Mouse (Mus musculus) midbrain, embryonic 13.5 days (tissue): ENCODE results near the gene Tmco1. TPM values are rescaled to one million over a fixed set of nuclear protein-coding genes. Genes with fewer than 3 reads are reported as not detected.
A peak's percentile ranks its signal among the peaks of the same experiment; 100 is the strongest.

Experiments used
- ATAC-seq: fragments of 200-750 bp; cut with Nextera tagmentation; 2 replicates; pipeline ENCODE4 v1.8.0; 2017; ENCODE audit warnings: mild to moderate bottlenecking, moderate TSS enrichment, moderate library complexity
- H3K27ac ChIP-seq: fragments of 300-500 bp; sonication (generic); 2 replicates; pipeline ENCODE4 v1.5.1; 2015; ENCODE audit warnings: inconsistent platforms, mild to moderate bottlenecking, moderate library complexity
- H3K27me3 ChIP-seq: fragments of 300-500 bp; sonication (generic); 2 replicates; pipeline ENCODE4 v1.6.1; 2015; ENCODE audit warnings: mild to moderate bottlenecking, inconsistent platforms
- H3K36me3 ChIP-seq: fragments of 300-500 bp; sonication (generic); 2 replicates; pipeline ENCODE4 v1.6.1; 2015; ENCODE audit warnings: mild to moderate bottlenecking, inconsistent platforms
- H3K4me1 ChIP-seq: fragments of 300-500 bp; sonication (generic); replicated peaks from 2 replicates; pipeline ENCODE4 v1.6.1; 2015; ENCODE audit warnings: inconsistent platforms
- H3K4me2 ChIP-seq: fragments of 300-500 bp; sonication (generic); replicated peaks from 2 replicates; pipeline ENCODE4 v1.6.1; 2015; ENCODE audit warnings: moderate library complexity, mild to moderate bottlenecking, inconsistent platforms
- H3K4me3 ChIP-seq: fragments of 300-500 bp; sonication (generic); replicated peaks from 2 replicates; pipeline ENCODE4 v1.5.1; 2015; ENCODE audit warnings: mild to moderate bottlenecking, inconsistent platforms
- H3K9ac ChIP-seq: fragments of 300-500 bp; sonication (generic); replicated peaks from 2 replicates; pipeline ENCODE4 v1.6.1; 2015; ENCODE audit warnings: mild to moderate bottlenecking, inconsistent platforms
- H3K9me3 ChIP-seq: fragments of 300-500 bp; sonication (generic); 2 replicates; pipeline ENCODE4 v1.6.1; 2016; ENCODE audit warnings: mild to moderate bottlenecking, inconsistent platforms
- WGBS: fragments of 180-500 bp; shearing (Covaris S2); methylation state at CpG from one replicate; pipeline ENCODE4 v1.1.7; 2015; 5-methylcytosine and 5-hydroxymethylcytosine counted together
- polyA plus RNA-seq: library from polyadenylated mRNA; unstranded; fragments of >200 nt; fragmentation: Nextera tagmentation; extraction: Ambion mirVana; gene quantifications from 2 replicates; pipeline ENCODE4 v1.2.1, GENCODE M21; 2015

The Tmco1 gene
- polyA plus RNA-seq, 1 experiment from 2014 or later: 75.3 TPM

DNA sequence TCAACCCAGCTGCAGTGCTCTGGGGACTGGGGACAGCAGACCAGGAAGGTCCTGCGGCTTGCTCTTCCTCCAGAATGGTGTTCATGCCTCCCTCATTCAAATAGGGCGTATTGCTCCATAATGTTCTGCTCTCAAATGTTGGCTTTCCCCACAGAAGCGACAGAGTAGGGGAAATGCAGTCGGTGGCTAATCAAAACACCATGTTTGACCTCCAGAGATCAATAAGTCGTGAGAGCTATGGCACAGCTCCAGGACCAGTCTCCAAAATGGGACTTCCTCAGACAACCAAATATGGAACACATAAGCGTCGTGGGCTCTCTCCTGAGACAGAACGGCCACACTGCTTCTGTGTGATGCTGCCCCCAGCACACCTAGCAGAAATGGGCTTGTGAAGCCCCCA lies 36.3 kb upstream of the Tmco1 start:
- Histone ChIP-seq H3K4me3 (no peak overlapping the region), H3K27ac (no peak overlapping the region), H3K9ac (no peak overlapping the region), H3K4me1 (peaks cover 47% of the 10 kb centered on the region), H3K27me3 (no peaks in the 10 kb centered on the region), H3K4me2 (no peak overlapping the region), H3K36me3 (peaks cover 5% of the 10 kb centered on the region; the same call in 1 of the 2 replicates), H3K9me3 (no peaks in the 10 kb centered on the region)
- no peak for ATAC-seq
- WGBS: 65% methylated on average over 8 of the region's 8 CpGs

DNA sequence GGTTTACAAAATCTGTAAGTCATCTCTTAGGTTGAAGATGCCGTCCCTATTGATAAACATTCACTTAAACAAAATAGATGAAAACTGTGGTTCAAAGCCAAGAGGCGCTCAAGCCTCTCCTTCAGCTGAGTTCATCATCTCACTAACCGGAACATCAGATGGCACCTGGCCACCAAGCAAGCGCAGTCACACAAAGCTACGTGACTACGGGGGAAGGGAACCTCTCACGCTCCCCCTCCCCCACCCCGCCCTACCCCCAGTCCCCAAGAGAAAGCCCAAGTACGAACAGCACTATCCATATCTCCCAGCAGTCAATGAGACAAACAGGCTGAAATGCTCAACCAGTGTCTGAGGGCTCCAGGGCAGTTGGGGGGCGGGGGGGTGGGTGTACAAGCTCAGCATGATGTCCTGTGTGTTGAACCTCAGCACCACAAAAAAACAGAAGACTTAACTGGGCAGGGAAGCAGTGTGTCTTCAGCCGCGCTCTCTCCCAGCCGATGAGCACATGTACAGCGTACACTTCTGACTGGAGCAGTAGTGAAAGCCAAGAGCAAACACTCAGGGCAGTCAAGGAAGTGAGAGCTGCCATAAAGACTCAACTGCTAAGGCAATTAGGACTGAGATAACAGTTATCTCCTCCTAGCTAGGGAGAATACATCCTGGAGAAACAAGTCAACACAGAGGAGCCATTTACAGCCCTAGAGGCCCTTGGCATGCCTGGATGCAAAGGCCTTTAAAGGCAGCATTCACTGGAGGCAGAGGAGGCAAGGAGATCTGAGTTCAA lies 34.6 kb upstream of the Tmco1 start:
- no peak overlapping the region for H3K27ac ChIP-seq
- no peak overlapping the region for H3K4me3 ChIP-seq
- H3K27me3 ChIP-seq: no peaks in the 10 kb centered on the region
- no peak overlapping the region for H3K4me2 ChIP-seq
- ATAC-seq: no peak
- H3K4me1 ChIP-seq: peaks cover 47% of the 10 kb centered on the region
- no peak overlapping the region for H3K9ac ChIP-seq
- 71% methylated on average over 14 of the region's 14 CpGs for WGBS
- peaks cover 5% of the 10 kb centered on the region; the same call in 1 of the 2 replicates for H3K36me3 ChIP-seq
- no peaks in the 10 kb centered on the region for H3K9me3 ChIP-seq

DNA sequence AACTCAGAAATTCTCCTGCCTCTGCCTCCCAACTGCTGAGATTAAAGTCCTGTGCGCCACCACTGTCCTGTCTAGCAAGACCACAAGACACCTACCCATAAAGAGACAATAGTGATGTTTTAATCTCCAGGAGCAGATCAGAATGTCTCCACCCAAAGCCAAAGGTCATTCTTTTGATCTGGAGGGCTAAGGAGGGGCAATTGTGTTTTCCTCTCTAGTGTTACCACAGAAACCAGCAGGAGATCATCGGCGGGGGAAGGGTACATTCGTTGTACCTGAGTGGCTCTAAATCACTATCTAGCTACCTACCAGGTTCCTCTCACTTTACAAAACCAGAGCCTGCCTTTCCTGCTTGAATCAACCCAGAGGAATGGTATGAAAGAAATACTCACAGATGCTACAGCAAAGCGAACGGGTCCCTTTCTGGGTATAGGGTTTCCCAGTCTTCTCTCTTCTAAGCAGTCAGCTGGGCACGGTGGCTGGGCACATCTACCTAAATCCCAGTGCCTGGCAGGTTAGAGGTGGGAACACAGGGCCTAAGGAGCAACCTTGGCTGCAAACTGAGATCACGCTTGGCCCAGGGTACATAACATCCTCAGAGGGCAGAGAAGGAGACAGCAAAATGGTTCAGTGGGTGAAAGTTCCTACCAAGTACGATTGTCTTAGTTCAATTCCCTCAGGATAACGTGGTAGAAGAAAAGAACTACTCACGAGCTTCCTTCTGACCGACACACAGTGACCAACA lies 33.4 kb upstream of the Tmco1 start:
- H3K27me3 ChIP-seq: no peaks in the 10 kb centered on the region
- 84% methylated on average over 12 of the region's 12 CpGs for WGBS
- no peak for ATAC-seq

DNA sequence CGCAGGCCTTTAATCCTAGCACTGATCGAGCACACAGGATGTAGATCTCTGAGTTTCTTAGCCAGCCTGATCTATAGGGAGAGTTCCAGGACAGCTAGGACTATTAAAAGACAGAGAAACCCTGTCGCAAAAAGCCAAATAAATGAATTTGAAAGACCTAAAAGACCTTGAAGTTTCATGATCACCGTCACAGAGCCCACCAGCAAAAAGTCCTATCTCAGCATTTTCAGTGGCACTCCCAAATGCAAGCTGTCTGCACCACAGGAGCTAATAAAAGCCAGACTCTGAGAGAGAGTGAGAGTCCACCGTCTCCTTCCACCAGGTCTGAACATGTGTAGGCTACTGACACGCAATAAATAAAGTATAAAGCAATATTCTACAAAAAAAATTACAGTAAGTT lies 29.8 kb upstream of the Tmco1 start:
- H3K27ac ChIP-seq: no peak overlapping the region
- H3K36me3 ChIP-seq: peaks cover 5% of the 10 kb centered on the region; the same call in 1 of the 2 replicates
- no peaks in the 10 kb centered on the region for H3K27me3 ChIP-seq
- ATAC-seq: no peak
- no peaks in the 10 kb centered on the region for H3K9me3 ChIP-seq
- no peak overlapping the region for H3K4me2 ChIP-seq
- H3K4me1 ChIP-seq: peaks cover 27% of the 10 kb centered on the region
- 80% methylated on average over 6 of the region's 6 CpGs for WGBS
- H3K4me3 ChIP-seq: no peak overlapping the region
- no peak overlapping the region for H3K9ac ChIP-seq

More for the DNA sequence above, 33.4 kb upstream of the Tmco1 start:
- H3K4me3 ChIP-seq: no peak overlapping the region
- H3K4me2 ChIP-seq: no peak overlapping the region
- no peak overlapping the region for H3K27ac ChIP-seq
- no peak overlapping the region for H3K9ac ChIP-seq
- H3K36me3 ChIP-seq: peaks cover 5% of the 10 kb centered on the region; the same call in 1 of the 2 replicates
- H3K4me1 ChIP-seq: peaks cover 36% of the 10 kb centered on the region
- no peaks in the 10 kb centered on the region for H3K9me3 ChIP-seq

DNA sequence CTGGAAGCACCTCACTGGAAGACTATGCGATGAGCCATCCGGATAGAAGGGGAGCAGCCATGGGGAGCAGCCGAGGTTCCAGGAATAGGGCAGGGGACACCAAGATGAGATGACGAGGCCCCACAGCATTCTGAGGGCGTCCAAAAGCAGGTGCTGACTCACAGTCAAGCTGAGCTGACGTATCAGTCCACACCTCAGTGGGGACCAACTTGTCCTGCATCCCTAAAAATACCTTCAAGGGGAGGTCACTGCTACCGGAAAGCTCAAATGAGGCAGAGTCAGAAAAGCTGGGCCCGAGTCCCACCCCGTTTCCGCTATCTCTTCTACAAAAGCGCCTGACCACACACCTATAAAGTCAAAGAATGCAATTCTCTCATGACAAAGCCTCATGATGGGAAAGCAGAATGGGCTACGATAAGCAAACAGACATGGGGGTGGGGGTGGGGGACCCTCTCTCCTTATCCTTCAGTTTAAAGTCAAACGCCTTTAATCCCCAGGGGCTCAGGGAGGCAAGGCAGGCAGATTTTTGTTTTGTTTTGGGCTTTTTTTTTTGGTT lies 28.9 kb upstream of the Tmco1 start:
- H3K4me1 ChIP-seq: peaks cover 19% of the 10 kb centered on the region
- no peak overlapping the region for H3K27ac ChIP-seq
- H3K9me3 ChIP-seq: no peaks in the 10 kb centered on the region
- ATAC-seq: no peak
- no peak overlapping the region for H3K4me3 ChIP-seq
- H3K36me3 ChIP-seq: peaks cover 5% of the 10 kb centered on the region; the same call in 1 of the 2 replicates
- H3K27me3 ChIP-seq: no peaks in the 10 kb centered on the region
- no peak overlapping the region for H3K9ac ChIP-seq
- H3K4me2 ChIP-seq: no peak overlapping the region
- WGBS: 71% methylated on average over 13 of the region's 13 CpGs

DNA sequence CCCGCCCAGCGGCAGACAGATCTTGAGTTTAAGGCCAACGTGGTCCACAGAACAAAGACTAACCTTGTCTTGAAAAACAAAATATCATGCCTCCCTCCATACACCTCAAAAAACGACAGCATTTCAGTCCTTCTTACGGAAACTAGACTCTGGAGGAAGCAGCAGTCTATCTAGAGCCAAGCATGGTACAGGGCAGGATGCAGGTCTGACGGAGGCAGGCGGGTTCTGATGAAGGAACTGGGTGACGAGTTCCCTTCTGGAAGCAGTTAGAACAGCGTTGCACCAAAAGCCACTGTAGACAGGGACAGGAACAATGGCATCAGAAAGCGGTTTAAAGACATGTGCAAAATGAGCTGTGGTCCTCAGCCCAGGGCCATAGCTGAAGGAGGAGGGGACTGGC lies 28.1 kb upstream of the Tmco1 start:
- no peak overlapping the region for H3K4me3 ChIP-seq
- H3K27me3 ChIP-seq: no peaks in the 10 kb centered on the region
- H3K4me2 ChIP-seq: no peak overlapping the region
- ATAC-seq: no peak
- H3K27ac ChIP-seq: no peak overlapping the region
- H3K9ac ChIP-seq: no peak overlapping the region
- H3K36me3 ChIP-seq: no peaks in the 10 kb centered on the region
- H3K9me3 ChIP-seq: no peaks in the 10 kb centered on the region
- peaks cover 19% of the 10 kb centered on the region for H3K4me1 ChIP-seq
- WGBS: 92% methylated on average over 10 of the region's 10 CpGs

DNA sequence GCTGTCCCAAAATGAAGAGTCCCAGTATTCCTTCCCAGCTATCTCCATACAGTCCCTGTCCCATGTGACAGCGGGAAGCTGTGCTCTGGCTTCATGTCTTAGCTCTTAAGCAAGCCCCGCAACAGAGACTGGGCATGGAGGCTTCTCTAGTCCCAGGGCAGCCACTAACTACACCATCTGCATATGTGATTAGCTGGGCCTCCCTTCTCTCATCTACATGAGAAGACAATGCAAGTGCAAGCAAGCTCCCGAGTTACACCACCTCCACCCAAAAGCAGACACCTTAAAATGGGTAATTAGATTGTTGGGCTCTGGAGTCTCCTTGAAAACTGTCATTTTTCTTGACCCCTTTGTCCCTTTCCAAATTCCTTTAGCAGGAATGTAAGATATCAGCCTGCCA lies 26.1 kb upstream of the Tmco1 start:
- Histone ChIP-seq H3K4me2 (peak overlapping the region; percentile 72), H3K9ac (no peak overlapping the region)
- WGBS: 49% methylated on average over 3 of the region's 3 CpGs

DNA sequence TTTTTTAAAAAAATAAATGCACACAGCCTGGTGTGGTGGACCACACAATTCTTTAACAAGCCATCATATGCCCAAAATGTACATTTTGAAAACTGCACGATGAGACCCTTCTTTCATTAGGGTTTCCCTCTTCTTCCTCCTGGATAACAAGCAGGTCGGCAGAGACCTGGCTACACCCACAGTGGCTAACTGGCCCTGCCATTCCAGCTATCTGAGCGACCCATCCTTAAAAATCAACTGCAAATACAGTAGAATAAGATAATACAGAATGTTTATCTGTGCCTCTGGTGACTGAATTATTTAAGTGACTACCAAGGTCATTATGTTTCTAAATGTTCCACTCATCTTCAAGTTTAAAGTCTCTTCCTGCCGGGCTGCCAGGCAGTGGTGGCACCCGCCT lies 25.4 kb upstream of the Tmco1 start:
- Histone ChIP-seq H3K27ac (0 out of 2 replicates have a peak overlapping the region, but pooled peaks have one; percentile 99), H3K4me1 (peaks cover 24% of the 10 kb centered on the region)
- no peak for ATAC-seq

More for the DNA sequence above, 26.1 kb upstream of the Tmco1 start:
- Histone ChIP-seq H3K4me3 (peak overlapping the region; percentile 91; the same call in 1 of the 2 replicates), H3K4me1 (peaks cover 24% of the 10 kb centered on the region), H3K27me3 (no peaks in the 10 kb centered on the region), H3K36me3 (no peaks in the 10 kb centered on the region), H3K9me3 (no peaks in the 10 kb centered on the region), H3K27ac (0 out of 2 replicates have a peak overlapping the region, but pooled peaks have one; percentile 48)
- ATAC-seq: no peak

DNA sequence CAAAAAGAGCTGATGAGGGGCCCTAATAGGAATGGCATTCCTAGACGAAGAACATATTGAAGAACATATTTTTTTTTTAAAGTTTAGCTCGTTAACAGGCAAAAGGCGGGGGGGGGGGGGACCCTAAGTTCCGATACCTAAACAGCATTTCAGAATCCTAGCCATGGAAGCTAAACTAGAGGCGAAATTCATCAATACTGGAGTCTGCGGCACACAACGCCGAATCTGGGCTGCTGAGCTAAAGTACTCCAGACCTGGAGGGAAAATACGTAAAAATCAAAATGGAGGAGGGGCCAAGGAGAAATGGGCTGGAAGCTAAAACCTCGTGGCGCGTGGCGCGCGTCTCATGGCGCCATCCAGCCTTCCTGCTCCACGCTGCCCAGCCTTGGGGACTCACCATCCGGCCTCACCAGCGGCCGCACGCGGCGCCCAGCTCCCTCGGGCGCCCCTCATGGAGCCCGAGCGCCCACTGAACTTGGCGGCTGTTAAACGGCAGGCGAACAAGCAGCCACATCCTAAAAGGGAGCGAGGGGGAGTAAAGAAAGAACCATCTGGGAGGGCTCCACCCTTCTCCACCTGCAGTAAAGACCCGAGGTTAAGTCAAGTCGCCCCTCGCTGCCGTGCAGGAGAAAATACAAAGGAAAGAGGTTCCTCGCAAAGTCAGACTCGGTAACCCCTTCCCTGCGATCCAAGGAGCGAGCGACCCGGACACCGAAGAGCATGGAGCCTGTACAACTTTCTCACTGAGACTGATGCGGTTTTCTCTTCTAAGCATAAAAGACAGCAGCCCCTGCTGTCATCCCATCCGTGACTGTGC lies 24.5 kb upstream of the Tmco1 start:
- peak overlapping the region; percentile 91 for H3K4me3 ChIP-seq
- H3K36me3 ChIP-seq: no peaks in the 10 kb centered on the region
- H3K27ac ChIP-seq: peak overlapping the region; percentile 99
- ATAC-seq: peak; percentile 44
- H3K9ac ChIP-seq: peak overlapping the region; percentile 92
- under 1% methylated on average over 44 of the region's 44 CpGs for WGBS
- no peaks in the 10 kb centered on the region for H3K9me3 ChIP-seq
- H3K4me2 ChIP-seq: peak overlapping the region; percentile 72
- H3K4me1 ChIP-seq: peaks cover 25% of the 10 kb centered on the region
- peaks cover 5% of the 10 kb centered on the region; the same call in 1 of the 2 replicates for H3K27me3 ChIP-seq

More for the DNA sequence above, 25.4 kb upstream of the Tmco1 start:
- WGBS: 55% methylated on average over 5 of the region's 5 CpGs
- H3K9me3 ChIP-seq: no peaks in the 10 kb centered on the region
- no peaks in the 10 kb centered on the region for H3K27me3 ChIP-seq
- peak overlapping the region; percentile 91 for H3K4me3 ChIP-seq
- H3K4me2 ChIP-seq: peak overlapping the region; percentile 72
- no peaks in the 10 kb centered on the region for H3K36me3 ChIP-seq
- peak overlapping the region; percentile 92 for H3K9ac ChIP-seq

DNA sequence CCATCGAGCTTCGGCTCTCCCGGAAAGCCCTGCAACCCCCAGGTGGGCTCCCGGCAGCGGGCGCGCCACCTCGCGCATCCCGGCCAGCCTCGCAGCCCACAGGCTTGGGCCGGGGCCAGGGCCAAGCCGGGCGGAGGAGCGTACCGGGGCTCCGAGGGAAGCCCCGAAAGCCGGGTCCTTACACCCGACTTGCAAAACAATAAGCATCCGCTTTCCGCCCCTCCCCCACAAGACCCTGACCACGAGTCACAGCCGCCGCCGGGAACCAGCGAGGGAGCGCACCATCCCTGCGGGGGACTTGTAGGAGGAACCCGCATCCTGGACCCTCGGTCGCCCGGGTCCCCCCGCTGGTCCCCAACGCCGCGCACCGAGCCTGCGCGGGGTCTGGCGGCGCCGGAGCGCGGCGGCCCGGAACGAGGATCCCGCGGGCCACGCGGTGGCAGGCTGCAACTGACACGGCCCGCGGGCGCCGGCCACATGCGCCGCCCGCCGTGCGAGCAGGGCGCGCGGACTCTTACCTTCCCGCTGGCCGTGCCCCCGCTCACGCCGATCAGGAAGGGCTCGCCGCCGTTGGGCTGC lies 23.8 kb upstream of the Tmco1 start:
- Histone ChIP-seq H3K4me2 (peak overlapping the region; percentile 72), H3K9ac (peak overlapping the region; percentile 92), H3K36me3 (no peaks in the 10 kb centered on the region), H3K9me3 (no peaks in the 10 kb centered on the region), H3K4me1 (peaks cover 31% of the 10 kb centered on the region), H3K27ac (peak overlapping the region; percentile 99), H3K4me3 (peak overlapping the region; percentile 91), H3K27me3 (peaks cover 5% of the 10 kb centered on the region; the same call in 1 of the 2 replicates)
- under 1% methylated on average over 67 of the region's 73 CpGs for WGBS
- peak; percentile 61 for ATAC-seq

DNA sequence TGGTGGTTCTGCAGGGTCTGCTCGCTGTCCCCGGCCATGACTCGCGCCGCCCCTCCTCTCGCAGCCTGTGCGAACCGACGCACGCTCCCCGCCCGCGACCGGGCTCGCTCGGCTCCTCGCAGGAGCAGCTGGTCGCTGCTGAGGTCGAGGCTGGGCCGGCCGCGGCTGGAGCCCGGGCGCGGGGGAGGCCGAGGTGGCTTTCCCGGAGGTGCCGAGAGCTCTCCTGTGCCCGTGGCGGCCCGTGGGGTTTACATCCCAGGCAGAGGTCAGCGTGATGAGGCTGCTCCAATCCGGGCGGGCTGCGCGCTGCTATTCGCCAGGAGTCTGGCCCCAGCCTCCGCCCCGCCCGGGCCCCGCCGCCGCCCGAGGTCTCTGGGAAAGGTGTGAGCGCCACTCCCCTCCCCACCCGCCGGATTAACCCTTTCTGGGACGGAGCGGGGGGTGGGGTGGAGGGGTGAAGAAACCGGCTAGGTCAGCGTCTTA lies 23.3 kb upstream of the Tmco1 start:
- Histone ChIP-seq H3K9ac (peak overlapping the region; percentile 92), H3K27ac (peak overlapping the region; percentile 99), H3K4me1 (peaks cover 36% of the 10 kb centered on the region), H3K4me3 (peak overlapping the region; percentile 91), H3K27me3 (peaks cover 5% of the 10 kb centered on the region; the same call in 1 of the 2 replicates), H3K4me2 (peak overlapping the region; percentile 72), H3K36me3 (no peaks in the 10 kb centered on the region), H3K9me3 (no peaks in the 10 kb centered on the region)
- peak; percentile 92 for ATAC-seq
- WGBS: under 1% methylated on average over 51 of the region's 51 CpGs
